Mouse (Mus musculus) ZHBTc4 (cell line): ENCODE data around the gene Il12rb1.
"Not testable (repeated sequence)": the region's sequence is repeated elsewhere in the genome, so short reads cannot be mapped to it uniquely, and the experiment has no call there.

Source experiments
- DNase-seq: peaks from one replicate; pipeline ENCODE4 v3.0.0-alpha.2; 2011; ENCODE audit warnings: low read depth, low spot score

Gene Il12rb1

DNA sequence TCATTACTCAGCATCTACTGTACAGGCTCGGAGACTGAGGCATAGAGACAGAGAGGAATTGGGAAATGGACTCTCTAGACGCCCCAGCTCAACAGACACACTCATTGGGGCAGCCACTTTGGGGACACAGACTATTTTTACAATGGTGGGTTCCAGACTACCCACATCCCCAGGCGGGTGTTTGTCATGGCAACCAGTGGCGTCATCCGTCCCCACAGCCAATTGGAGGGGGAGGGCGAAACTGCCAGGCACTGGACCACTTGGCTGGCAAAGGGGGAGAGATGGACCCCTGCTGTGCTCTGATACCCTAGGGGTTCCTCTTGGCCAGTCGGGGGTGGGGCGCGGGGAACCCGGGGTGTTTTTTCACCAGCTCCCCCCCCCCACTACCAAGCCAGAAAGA is 7.6 kb upstream of the Il12rb1 start:
- no peak for DNase-seq

- DNase-seq: no peak
These were observed 7.1 kb upstream of the Il12rb1 start for GRCm38 (mm10) chr8:70801156-70801555.

- DNase-seq: no peak
These were observed 6.4 kb upstream of the Il12rb1 start for GRCm38 (mm10) chr8:70801830-70802229.

GRCm38 (mm10) chr8:70802786-70803510 is 5.3 kb upstream of the Il12rb1 start:
- peak; percentile 84 for DNase-seq

- DNase-seq: no peak
These were observed 4.3 kb upstream of the Il12rb1 start for GRCm38 (mm10) chr8:70803761-70804480.

DNA sequence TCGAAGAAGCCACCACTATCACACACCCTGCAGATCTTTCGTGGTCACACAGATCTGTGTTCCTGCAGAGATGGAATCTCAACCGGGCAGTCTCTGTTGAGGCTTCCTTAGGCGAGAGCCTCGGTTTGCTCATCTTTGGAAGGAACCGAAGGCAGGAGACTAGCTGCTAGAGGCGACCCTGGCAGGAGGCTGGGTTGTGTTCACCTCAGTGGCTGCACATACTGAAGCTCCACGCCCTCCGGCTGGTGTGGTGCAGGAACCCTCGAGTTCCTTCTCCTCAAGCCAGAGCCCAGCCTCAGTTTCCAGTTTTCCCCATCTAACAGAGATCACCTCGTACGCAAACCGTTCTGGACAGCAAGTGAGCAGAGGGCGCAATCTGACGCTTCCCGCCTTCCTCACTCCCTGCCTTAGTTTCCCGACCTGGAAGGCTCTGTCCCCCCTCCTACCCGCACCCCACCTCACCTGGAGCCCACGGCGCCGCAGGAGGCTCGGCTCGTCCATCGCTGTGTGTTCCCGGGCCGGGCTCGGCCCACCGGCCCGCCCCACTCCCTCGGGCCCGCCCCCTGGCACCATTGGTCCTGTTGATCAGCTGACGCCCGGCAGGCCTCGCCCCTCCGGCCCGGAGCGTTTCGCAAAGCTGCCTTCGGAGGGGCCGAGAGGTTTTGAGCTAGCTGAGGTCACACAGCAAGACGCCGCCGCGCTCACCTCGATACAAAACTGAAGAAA is 3.6 kb upstream of the Il12rb1 start, which contains the start of gene Mast3:
Gene Mast3 (minus strand): TSS at position 574 of the 726 bp plus-strand sequence.
- DNase-seq: peak; percentile 93

GRCm38 (mm10) chr8:70806541-70806940 is 1.7 kb upstream of the Il12rb1 start:
- no peak for DNase-seq

DNA sequence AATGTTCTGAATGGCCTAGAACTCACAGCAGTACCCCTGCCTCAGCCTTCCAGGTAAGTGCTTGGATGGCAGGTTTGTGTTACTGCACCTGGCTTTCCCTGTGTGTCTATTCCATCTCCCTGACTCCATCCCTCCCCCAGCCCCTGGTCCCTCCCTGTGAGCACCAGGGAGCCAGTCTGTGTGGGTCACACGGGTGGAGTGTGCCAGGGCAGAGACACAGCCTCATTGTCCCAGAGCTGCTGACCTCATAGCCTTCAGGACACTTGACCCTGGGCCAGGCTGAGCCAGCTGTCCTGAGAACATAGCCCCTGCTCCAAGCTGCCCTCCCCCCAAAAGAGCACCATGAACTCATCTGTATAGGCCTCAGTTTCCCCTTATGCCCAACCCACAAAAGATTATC is 945 bp upstream of the Il12rb1 start:
- DNase-seq: no peak

DNA sequence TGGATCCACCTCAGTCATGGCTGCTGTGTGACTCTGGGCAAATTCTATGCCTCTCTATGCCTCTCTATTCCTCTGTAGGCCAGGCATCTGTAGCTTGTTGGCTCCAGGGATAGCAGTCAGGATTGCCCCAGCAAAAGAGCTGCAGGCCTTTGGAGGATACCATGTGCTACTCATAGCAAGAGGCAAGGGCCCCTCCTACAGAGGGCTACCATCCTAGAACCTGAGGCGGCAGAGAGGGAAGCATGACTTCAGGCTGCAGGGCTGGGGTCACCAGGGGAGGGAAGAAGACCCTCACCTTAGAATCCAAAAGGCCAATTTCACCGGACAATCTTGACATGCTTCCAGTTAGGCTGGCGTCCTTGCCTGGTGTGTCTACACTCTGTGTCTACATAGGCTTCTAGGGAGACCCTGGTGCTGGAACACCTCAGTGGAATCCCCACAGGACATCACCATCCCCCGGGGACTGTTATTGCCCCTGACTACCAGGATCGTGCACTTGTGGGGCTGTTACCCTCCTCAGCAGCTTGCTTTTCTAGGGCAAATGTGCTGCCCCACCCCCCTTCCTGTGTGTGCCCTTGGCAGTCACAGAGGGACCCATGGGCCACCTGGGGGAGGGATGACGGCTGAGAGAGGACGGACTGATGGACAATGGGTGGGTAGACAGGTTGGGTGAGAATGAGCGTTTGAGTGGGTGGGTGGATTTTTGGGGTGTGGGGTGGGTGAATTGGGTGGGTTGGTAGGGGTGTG is 879 bp downstream of the Il12rb1 start:
- DNase-seq: no peak

DNA sequence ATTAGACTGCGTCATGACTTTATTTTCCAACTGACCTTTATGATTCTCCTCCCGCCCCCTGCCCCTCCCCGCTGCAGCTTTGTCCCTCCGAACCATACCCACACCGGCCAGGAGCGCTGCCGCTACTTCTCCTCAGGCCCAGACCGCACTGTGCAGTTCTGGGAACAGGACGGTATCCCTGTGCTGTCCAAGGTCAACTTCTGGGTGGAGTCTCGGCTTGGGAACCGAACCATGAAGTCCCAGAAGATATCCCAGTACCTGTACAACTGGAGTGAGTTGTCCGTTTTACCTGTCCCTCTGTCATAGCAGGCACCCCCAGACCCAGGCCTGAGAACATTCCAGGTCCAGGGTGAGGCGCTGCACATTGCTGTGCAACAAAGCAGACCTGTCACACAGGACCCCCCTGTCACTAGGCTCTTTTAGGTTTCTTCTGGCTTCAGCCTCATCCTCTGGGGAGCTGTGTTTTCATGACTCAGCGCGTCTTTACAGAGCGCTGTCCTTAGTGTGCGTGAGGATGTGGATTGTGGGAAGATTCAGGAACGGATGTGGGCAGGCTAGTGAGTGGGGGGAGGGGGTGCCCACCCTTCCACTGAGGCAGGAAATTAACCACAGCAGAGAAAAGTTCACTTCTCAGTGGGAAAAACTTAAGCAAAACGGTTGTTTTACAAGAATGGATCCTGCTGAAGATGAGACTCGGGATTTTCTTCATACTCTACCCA is 2.9 kb downstream of the Il12rb1 start:
- peak; percentile 60 for DNase-seq

- DNase-seq: no peak
These were observed 3.8 kb downstream of the Il12rb1 start for GRCm38 (mm10) chr8:70812055-70812454.

DNA sequence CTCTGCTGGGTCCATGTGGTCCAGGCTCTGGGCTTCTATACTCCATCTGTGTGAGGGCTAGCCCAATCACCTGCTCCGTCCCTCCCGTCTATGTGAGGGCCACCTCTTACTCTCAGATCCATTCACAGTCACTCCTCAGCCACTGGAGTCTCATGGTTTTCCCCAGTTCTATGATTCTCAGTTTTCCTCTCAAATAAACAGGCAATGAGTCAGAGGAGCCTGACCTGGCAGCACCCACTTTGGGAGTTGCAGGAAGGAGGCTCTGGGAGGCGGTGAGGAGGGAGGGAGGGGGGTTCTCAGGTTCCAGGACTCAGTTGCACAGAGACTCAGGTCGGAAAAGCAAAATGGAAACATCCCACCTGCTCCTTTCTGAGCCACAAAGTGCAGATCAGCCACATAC is 4.6 kb downstream of the Il12rb1 start:
- DNase-seq: no peak

DNA sequence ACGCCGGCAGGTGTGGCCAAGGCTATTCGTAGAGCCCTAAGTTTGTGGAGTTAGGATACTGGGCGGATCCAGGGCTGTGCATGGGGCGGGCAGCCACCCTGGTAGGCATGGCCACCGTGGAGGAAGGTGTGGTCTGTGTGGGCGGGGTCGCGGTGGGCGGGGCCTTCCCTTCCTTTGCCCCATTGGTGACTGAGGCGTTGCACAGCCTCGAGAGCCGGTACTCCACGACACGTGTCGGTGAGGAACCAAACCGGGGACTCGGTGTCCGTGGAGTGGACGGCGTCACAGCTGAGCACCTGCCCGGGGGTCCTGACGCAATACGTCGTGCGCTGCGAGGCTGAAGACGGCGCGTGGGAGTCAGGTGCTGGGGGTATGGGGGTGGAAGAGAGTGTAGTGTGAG is 8.4 kb downstream of the Il12rb1 start:
- DNase-seq: peak; percentile 78

DNA sequence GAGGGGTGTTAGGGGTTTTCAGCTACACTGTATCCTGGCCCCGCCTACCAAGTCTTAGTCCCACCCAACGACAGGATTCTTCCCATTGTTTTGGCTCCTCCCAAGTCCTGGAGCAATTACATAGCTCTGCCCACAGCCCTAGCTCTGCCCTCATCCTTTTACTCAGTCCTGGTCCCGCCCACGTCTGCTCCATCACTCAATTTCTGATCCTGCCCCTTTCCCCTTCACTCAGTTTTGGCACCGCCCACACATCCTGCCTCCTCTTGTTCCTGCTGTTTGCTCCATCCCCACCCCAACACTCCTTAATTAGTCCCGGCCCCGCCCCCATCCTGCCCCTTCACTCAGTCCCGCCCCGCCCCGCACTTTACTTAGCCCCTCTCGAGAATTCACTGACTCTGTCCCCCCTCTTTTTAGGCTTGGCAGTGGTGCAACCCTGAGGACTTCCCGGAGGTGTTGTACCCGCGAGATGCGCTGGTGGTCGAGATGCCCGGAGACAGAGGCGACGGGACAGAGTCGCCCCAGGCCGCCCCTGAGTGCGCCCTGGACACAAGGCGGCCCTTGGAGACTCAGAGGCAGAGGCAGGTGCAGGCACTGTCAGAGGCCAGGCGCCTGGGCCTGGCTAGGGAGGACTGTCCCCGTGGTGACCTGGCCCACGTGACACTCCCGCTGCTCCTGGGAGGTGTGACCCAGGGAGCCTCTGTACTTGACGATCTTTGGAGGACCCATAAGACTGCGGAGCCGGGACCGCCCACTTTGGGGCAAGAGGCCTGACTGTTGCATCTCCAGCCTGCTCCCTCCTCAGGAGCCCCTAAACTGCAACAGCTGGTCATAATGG is 12.1 kb downstream of the Il12rb1 start:
- DNase-seq: peak; percentile 98

GRCm38 (mm10) chr8:70821399-70821962 is 13.2 kb downstream of the Il12rb1 start:
- peak; percentile 91 for DNase-seq

- DNase-seq: no peak
These were observed 13.7 kb downstream of the Il12rb1 start for GRCm38 (mm10) chr8:70821992-70822391.

DNA sequence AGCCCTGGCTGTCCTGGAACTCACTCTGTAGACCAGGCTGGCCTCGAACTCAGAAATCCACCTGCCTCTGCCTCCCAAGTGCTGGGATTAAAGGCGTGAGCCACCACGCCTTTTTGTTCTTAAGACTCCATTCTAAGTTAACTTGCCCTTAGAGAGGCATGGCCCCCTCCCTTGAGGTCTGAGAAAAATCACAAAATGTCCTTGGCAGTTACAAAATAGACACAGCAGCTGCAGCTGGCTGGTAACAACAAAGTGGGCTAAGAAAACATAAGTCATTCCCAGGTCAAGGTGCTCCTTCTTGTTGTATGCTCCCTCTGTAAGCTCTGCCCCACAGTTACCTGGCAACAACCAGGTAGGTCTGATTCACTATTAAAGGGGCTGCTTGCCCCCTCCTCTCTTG is 14.3 kb downstream of the Il12rb1 start:
- not testable (repeated sequence) for DNase-seq

DNA sequence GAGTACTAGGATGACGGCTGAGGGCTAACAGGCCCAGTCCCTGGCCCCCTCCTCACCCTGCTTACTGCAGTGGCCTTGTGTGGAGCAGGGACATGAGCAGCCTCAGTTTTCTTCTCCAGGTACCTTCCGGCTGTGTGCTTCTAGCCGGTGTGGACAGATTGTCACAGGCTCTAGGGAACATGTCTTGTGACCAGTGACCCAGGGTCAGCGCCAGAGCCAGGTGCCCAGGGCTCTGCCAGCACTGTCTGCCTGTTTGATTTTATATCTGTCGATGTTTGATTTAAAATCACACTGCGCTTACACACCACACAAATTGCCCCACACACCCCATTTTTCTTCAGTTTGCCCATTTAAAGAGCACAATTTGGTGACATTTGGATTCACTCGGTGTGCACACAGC is 15.6 kb downstream of the Il12rb1 start:
- DNase-seq: no peak

GRCm38 (mm10) chr8:70825816-70826215 is 17.6 kb downstream of the Il12rb1 start:
- DNase-seq: no peak

GRCm38 (mm10) chr8:70827010-70827409 is 18.8 kb downstream of the Il12rb1 start:
- DNase-seq: peak; percentile 75
